ENCODE assay signal across 8 mouse cellular contexts in the genomic region with DNA sequence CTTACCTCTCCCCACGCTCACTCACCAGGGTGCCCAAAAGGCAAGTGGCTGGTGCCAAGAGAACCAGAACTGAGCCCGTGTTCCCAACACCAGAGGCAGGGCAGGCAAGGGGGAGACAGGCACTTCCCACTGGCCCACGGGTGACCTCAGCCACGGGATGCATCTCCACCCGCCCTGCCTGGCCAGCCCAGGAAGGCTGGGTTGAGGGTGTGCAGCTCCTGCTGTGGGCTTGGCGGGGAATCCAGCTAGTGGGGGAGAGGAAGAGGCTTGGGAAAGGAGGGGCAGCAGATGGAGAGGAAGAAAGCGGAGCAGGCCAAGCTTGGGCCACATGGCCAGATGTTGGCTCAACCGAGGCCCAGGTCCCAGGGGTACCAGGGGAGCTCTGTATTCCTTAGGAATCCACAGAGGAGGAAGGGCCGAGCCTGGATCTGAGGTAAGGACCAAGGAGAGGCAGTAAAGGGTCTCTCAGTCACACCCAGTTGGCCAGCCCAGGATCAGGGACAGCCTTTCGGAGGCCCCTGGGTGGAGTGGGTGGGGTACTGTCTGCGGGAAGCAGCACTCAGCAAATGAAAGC.
DNase-seq lines count a peak whose midpoint lies in the region; ATAC-seq and TF ChIP-seq lines count a peak whose summit lies in the region.

No protein-coding gene starts in this region.

- peak; percentile 29; the same call in 1 of the 2 replicates for ATAC-seq in midbrain, embryonic 13.5 days

- H3K27me3 ChIP-seq in heart, adult 2 months (ENCODE audit: control insufficient read depth, insufficient read depth, low read length): no peaks in the 10 kb centered on the region; the same call in 1 of the 2 replicates
- H3K27me3 ChIP-seq in midbrain, embryonic 13.5 days: no peaks in the 10 kb centered on the region

- intact Hi-C loops in heart, adult 2 months (cut with DNase I): loop anchor here (5.0 kb wide), 3 partner anchors 87 to 158 kb away; no protein-coding TSS in a partner anchor

- no peak for TF ChIP-seq CTCF in heart, adult 2 months (IDR thresholded peaks at IDR 0.05)

- no peaks in the 10 kb centered on the region for H3K79me2 ChIP-seq in heart, adult 2 months (replicated peaks; ENCODE audit: control insufficient read depth, insufficient read depth, low read length)

- H3K27ac ChIP-seq in heart, adult 2 months: peak overlapping the region; percentile 48
- peak overlapping the region; percentile 44; the same call in 1 of the 2 replicates for H3K27ac ChIP-seq in midbrain, embryonic 13.5 days

- 19% methylated on average over 11 of the region's 11 CpGs for WGBS in heart, adult 2 months
- WGBS in midbrain, embryonic 13.5 days: 57% methylated on average over 11 of the region's 11 CpGs

- peak overlapping the region; percentile 46 for H3K9ac ChIP-seq in heart, adult 2 months (ENCODE audit: low read depth, low read length)
- peak overlapping the region; percentile 42; the same call in 1 of the 2 replicates for H3K9ac ChIP-seq in midbrain, embryonic 13.5 days (replicated peaks)

- peaks cover 19% of the 10 kb centered on the region for H3K4me1 ChIP-seq in heart, adult 2 months (ENCODE audit: control insufficient read depth, insufficient read depth, low read length)
- peaks cover 60% of the 10 kb centered on the region for H3K4me1 ChIP-seq in midbrain, embryonic 13.5 days (replicated peaks)

- H3K9me3 ChIP-seq in midbrain, embryonic 13.5 days: no peaks in the 10 kb centered on the region

- no peak overlapping the region for H3K4me2 ChIP-seq in midbrain, embryonic 13.5 days (replicated peaks)

- peak; percentile 40 to 64 for DNase-seq in adrenal gland, adult (ENCODE audit: inconsistent age in 2 of 2, low spot score in 1 of 2)
- no peak for DNase-seq in adrenal gland, postnatal 4 days (ENCODE audit: low spot score in 2 of 2)
- DNase-seq in adrenal gland, postnatal 36 days: peak; percentile 16 to 35
- peak; percentile 74 to 84 for DNase-seq in heart, adult 2 months
- DNase-seq in kidney, adult 18-20 months: peak; percentile 34
- DNase-seq in thymus, postnatal 10 days (ENCODE audit: low spot score in 2 of 2): no peak
- DNase-seq in layer of hippocampus, adult 8-10 months (ENCODE audit: low spot score in 2 of 2): no peak

- H3K4me3 ChIP-seq in heart, adult 2 months: peak overlapping the region; percentile 8; the same call in 1 of the 2 replicates
- H3K4me3 ChIP-seq in midbrain, embryonic 13.5 days (replicated peaks): no peak overlapping the region

- no peak for TF ChIP-seq POLR2A in heart, adult 2 months (IDR thresholded peaks at IDR 0.05; ENCODE audit: insufficient read depth, low read depth, low read length)

- peak; percentile 40; the same call in 1 of the 2 replicates for TF ChIP-seq EP300 in heart, adult 2 months (IDR thresholded peaks at IDR 0.05; ENCODE audit: insufficient read depth, low read depth, low read length)

- H3K36me3 ChIP-seq in heart, adult 2 months (ENCODE audit: control insufficient read depth, insufficient read depth, low read length): no peaks in the 10 kb centered on the region
- no peaks in the 10 kb centered on the region for H3K36me3 ChIP-seq in midbrain, embryonic 13.5 days

Comparison
In these comparisons a context has a peak if more than half of its experiments do, and no peak if none do; other contexts are left out.
1. DNase-seq: peak in adrenal gland, adult (2 of 2), adrenal gland, postnatal 36 days (2 of 2), heart, adult 2 months (2 of 2) and kidney, adult 18-20 months (single experiment); none in adrenal gland, postnatal 4 days (0 of 2), thymus, postnatal 10 days (0 of 2) and layer of hippocampus, adult 8-10 months (0 of 2).